18 mouse cellular contexts compared by ENCODE assay signal in the genomic region with DNA sequence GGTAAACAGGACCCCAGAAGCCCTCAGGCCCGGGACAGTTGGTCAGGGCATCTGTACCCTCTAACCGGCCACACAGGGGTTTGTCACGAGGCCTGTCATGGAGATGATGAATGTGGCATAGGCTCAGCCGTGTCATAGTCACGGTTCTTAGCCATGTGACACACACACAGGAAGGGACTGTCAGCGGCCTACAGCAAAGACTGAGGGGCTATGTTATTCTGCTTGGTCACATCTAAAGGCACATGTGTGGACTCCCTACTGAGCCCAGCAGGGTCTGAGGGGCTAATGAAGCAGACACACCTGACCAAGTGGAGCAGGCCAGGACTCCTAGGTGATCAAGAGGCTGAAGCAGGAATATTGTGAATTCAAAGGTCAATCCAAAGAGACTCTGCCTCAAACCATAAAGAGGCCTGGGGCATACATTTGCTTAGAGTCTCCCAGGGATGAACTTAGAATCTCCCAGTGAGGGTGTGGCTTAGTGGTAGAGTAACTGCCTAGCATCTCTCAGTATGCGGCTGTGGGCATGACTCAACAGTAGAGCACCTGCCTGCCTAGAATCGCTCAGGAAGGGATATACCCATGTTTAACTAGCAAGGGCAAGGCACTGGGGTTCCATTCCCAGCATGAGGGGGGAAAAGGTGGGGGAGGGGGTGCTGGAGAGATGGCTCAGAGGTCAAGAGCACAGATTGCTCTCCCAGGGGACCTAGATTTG. TPM values are rescaled to one million over a fixed set of nuclear protein-coding genes. Genes with fewer than 3 reads are reported as not detected.
A peak's percentile ranks its signal among the peaks of the same experiment; 100 is the strongest.
DNase-seq lines count a peak whose midpoint lies in the region; ATAC-seq and TF ChIP-seq lines count a peak whose summit lies in the region.
"Had no signal": no experiment of that assay in that cellular context is flagged by ENCODE, and none has a peak within 500 bp of the region (broad histone marks: within the 10 kb centered on the region; RNA-seq: fewer than 3 reads in every experiment).

No protein-coding gene starts in this region.

- intact Hi-C loops in left cerebral cortex, postnatal 25 days (cut with DNase I) = no loop called here
- intact Hi-C loops in heart, postnatal 25 days (cut with DNase I) = no loop called here

- 54% methylated on average over 8 of the region's 8 CpGs for WGBS in hindbrain, embryonic 11.5 days
- 49% methylated on average over 8 of the region's 8 CpGs for WGBS in hindbrain, embryonic 14.5 days
- 45% methylated on average over 8 of the region's 8 CpGs for WGBS in hindbrain, postnatal 0 days
- 78% methylated on average over 8 of the region's 8 CpGs for WGBS in forebrain, embryonic 11.5 days

- no peak overlapping the region for H3K4me3 ChIP-seq in hindbrain, embryonic 11.5 days (ENCODE audit: low read depth, low read length)
- H3K4me3 ChIP-seq in hindbrain, embryonic 14.5 days (replicated peaks; ENCODE audit: low read length) = no peak overlapping the region
- peak overlapping the region; percentile 51 to 73 (median 63) for H3K4me3 ChIP-seq in CH12.LX (replicated peaks in 1 of 3; ENCODE audit: low read depth in 2 of 3, low read length in 2 of 3, poor library complexity in 1 of 3)
- H3K4me3 ChIP-seq in hindbrain, postnatal 0 days (ENCODE audit: low read length) = no peak overlapping the region
- no peak overlapping the region for H3K4me3 ChIP-seq in forebrain, embryonic 11.5 days (ENCODE audit: low read depth, low read length)
- H3K4me3 ChIP-seq: forebrain, embryonic 10.5 days; gastrocnemius, adult 2 months; heart, embryonic 10.5 days; limb, embryonic 15.5 days had no signal

- no peaks in the 10 kb centered on the region for H3K9me3 ChIP-seq in hindbrain, embryonic 11.5 days (ENCODE audit: control insufficient read depth, low read length)
- H3K9me3 ChIP-seq in hindbrain, embryonic 14.5 days (ENCODE audit: control insufficient read depth, low read length) = no peaks in the 10 kb centered on the region
- H3K9me3 ChIP-seq in CH12.LX (replicated peaks; ENCODE audit: low read length) = no peaks in the 10 kb centered on the region
- H3K9me3 ChIP-seq in hindbrain, postnatal 0 days (ENCODE audit: low read length) = no peaks in the 10 kb centered on the region
- no peaks in the 10 kb centered on the region for H3K9me3 ChIP-seq in forebrain, embryonic 11.5 days (ENCODE audit: control insufficient read depth, low read length)
- H3K9me3 ChIP-seq: forebrain, embryonic 10.5 days; heart, embryonic 10.5 days; limb, embryonic 15.5 days had no signal

- TF ChIP-seq RAD21 in CH12.LX (IDR thresholded peaks at IDR 0.05; ENCODE audit: low read depth, low read length) = no peak

- DNase-seq in hindbrain, embryonic 11.5 days (ENCODE audit: low spot score) = peak; percentile 28
- DNase-seq in hindbrain, embryonic 14.5 days (ENCODE audit: low spot score) = no peak
- DNase-seq in 3134 (ENCODE audit: extremely low read depth, insufficient read length, low spot score) (peak; percentile 44), CH12.LX (ENCODE audit: extremely low read depth) (peak; percentile 85)
- DNase-seq in hindbrain, postnatal 0 days (ENCODE audit: low spot score) = no peak
- no peak for DNase-seq in left cerebral cortex, postnatal 25 days (ENCODE audit: low spot score in 2 of 2)
- no peak for DNase-seq in forebrain, embryonic 11.5 days (ENCODE audit: low spot score)
- no peak for DNase-seq in heart, postnatal 25 days (ENCODE audit: low spot score)
- DNase-seq: adrenal gland, postnatal 36 days; cerebellum, adult 2 months; gastrocnemius, adult 2 months; kidney, postnatal 4 days; right cerebral cortex, postnatal 4 days had no signal

- peak; percentile 45 for TF ChIP-seq POLR2A in CH12.LX (IDR thresholded peaks at IDR 0.05; ENCODE audit: low read depth, low read length)

- H3K4me1 ChIP-seq in hindbrain, embryonic 11.5 days (replicated peaks; ENCODE audit: control insufficient read depth, insufficient read depth, low read length) = no peaks in the 10 kb centered on the region
- no peaks in the 10 kb centered on the region for H3K4me1 ChIP-seq in hindbrain, embryonic 14.5 days (replicated peaks; ENCODE audit: control insufficient read depth, insufficient read depth, low read length)
- H3K4me1 ChIP-seq in CH12.LX (ENCODE audit: control insufficient read depth in 1 of 2, insufficient read depth in 2 of 2) = peaks cover 20 to 64% of the 10 kb centered on the region in 2 experiments
- no peaks in the 10 kb centered on the region for H3K4me1 ChIP-seq in hindbrain, postnatal 0 days (ENCODE audit: insufficient read depth, low read length)
- no peaks in the 10 kb centered on the region for H3K4me1 ChIP-seq in forebrain, embryonic 11.5 days (replicated peaks; ENCODE audit: control insufficient read depth, insufficient read depth, low read length)

- H3K36me3 ChIP-seq in hindbrain, embryonic 11.5 days (ENCODE audit: control insufficient read depth, insufficient read depth, low read length) = no peaks in the 10 kb centered on the region
- peaks cover 19% of the 10 kb centered on the region; the same call in 1 of the 2 replicates for H3K36me3 ChIP-seq in hindbrain, embryonic 14.5 days (replicated peaks; ENCODE audit: control insufficient read depth, insufficient read depth)
- H3K36me3 ChIP-seq in CH12.LX (replicated peaks in 1 of 2; ENCODE audit: control insufficient read depth in 1 of 2, insufficient read depth in 1 of 2, low read length in 1 of 2) = peaks cover 16 to 41% of the 10 kb centered on the region in 2 experiments
- no peaks in the 10 kb centered on the region for H3K36me3 ChIP-seq in hindbrain, postnatal 0 days (ENCODE audit: insufficient read depth, low read length)
- peaks cover 2% of the 10 kb centered on the region; the same call in 1 of the 2 replicates for H3K36me3 ChIP-seq in forebrain, embryonic 11.5 days (ENCODE audit: control insufficient read depth, insufficient read depth, low read length)
- H3K36me3 ChIP-seq: limb, embryonic 15.5 days had no signal

- peak; percentile 43 for TF ChIP-seq EP300 in CH12.LX (IDR thresholded peaks at IDR 0.05; ENCODE audit: low read length)

- H3K27ac ChIP-seq in hindbrain, embryonic 11.5 days (ENCODE audit: low read depth, low read length) = peak overlapping the region; percentile 42; the same call in 1 of the 2 replicates
- H3K27ac ChIP-seq in hindbrain, embryonic 14.5 days = no peak overlapping the region; the same call in 1 of the 2 replicates
- peak overlapping the region; percentile 99 for H3K27ac ChIP-seq in CH12.LX (ENCODE audit: insufficient read depth, low read depth)
- 0 out of 2 replicates have a peak overlapping the region, but pooled peaks have one; percentile 7 for H3K27ac ChIP-seq in hindbrain, postnatal 0 days
- H3K27ac ChIP-seq in forebrain, embryonic 11.5 days (ENCODE audit: low read depth, low read length) = no peak overlapping the region
- H3K27ac ChIP-seq: forebrain, embryonic 10.5 days; gastrocnemius, adult 2 months; heart, embryonic 10.5 days; limb, embryonic 15.5 days had no signal

- H3K4me2 ChIP-seq in hindbrain, embryonic 11.5 days (replicated peaks; ENCODE audit: low read depth, low read length) = no peak overlapping the region
- no peak overlapping the region for H3K4me2 ChIP-seq in hindbrain, embryonic 14.5 days (replicated peaks)
- peak overlapping the region; percentile 83 for H3K4me2 ChIP-seq in CH12.LX (ENCODE audit: insufficient read depth, low read depth, poor library complexity, severe bottlenecking)
- H3K4me2 ChIP-seq in hindbrain, postnatal 0 days (ENCODE audit: low read depth, low read length) = no peak overlapping the region
- H3K4me2 ChIP-seq in forebrain, embryonic 11.5 days (ENCODE audit: low read depth, low read length, severe bottlenecking) = no peak overlapping the region
- H3K4me2 ChIP-seq: limb, embryonic 15.5 days had no signal

- in situ Hi-C loops in CH12.LX (cut with MboI; ENCODE audit: low pct_ligation_motif_present, low pct_unique_long_range_greater_than_20kb, low sequenced_read_pairs) = loop anchor here (25.0 kb wide), 1 partner anchor 250 kb away; no protein-coding TSS in a partner anchor

- no peak for TF ChIP-seq CTCF in CH12.LX (conservative IDR thresholded peaks at IDR 0.05 in 1 of 2, IDR thresholded peaks at IDR 0.05 in 1 of 2; ENCODE audit: low read depth in 2 of 2, low read length in 2 of 2)
- no peak for TF ChIP-seq CTCF in hindbrain, postnatal 0 days (IDR thresholded peaks at IDR 0.05; ENCODE audit: low read depth)

- dilution Hi-C loops in CH12.LX (cut with MboI; ENCODE audit: extremely low pct_ligation_motif_present, extremely low pct_unique_long_range_greater_than_20kb, low sequenced_read_pairs) = no loop called here

- H3K79me2 ChIP-seq in CH12.LX (replicated peaks; ENCODE audit: control insufficient read depth, extremely low read depth, insufficient read depth, poor library complexity, severe bottlenecking) = peaks cover 46% of the 10 kb centered on the region

- no peaks in the 10 kb centered on the region for H3K27me3 ChIP-seq in hindbrain, embryonic 11.5 days (ENCODE audit: control insufficient read depth, insufficient read depth, low read length)
- no peaks in the 10 kb centered on the region for H3K27me3 ChIP-seq in hindbrain, embryonic 14.5 days (ENCODE audit: control insufficient read depth, insufficient read depth, low read length)
- no peaks in the 10 kb centered on the region for H3K27me3 ChIP-seq in CH12.LX (replicated peaks)
- no peaks in the 10 kb centered on the region for H3K27me3 ChIP-seq in hindbrain, postnatal 0 days (ENCODE audit: insufficient read depth, low read length)
- H3K27me3 ChIP-seq in forebrain, embryonic 11.5 days (ENCODE audit: control insufficient read depth, insufficient read depth, low read length) = no peaks in the 10 kb centered on the region
- H3K27me3 ChIP-seq: limb, embryonic 15.5 days had no signal

- ATAC-seq in hindbrain, embryonic 11.5 days (ENCODE audit: low FRiP score) = no peak
- no peak for ATAC-seq in hindbrain, embryonic 14.5 days (ENCODE audit: low FRiP score)
- ATAC-seq in hindbrain, postnatal 0 days = peak; percentile 46; the same call in 1 of the 2 replicates
- no peak for ATAC-seq in forebrain, embryonic 11.5 days (replicated peaks; ENCODE audit: low FRiP score)
- ATAC-seq: inflammation-experienced regulatory T-cells, adult 6 months had no signal

- H3K9ac ChIP-seq in hindbrain, embryonic 11.5 days (ENCODE audit: low read depth, low read length) = no peak overlapping the region
- H3K9ac ChIP-seq in hindbrain, embryonic 14.5 days = no peak overlapping the region
- H3K9ac ChIP-seq in CH12.LX (ENCODE audit: insufficient read depth, low read depth) = peak overlapping the region; percentile 74
- H3K9ac ChIP-seq in hindbrain, postnatal 0 days (replicated peaks; ENCODE audit: low read length) = no peak overlapping the region
- H3K9ac ChIP-seq in forebrain, embryonic 11.5 days (ENCODE audit: low read length) = no peak overlapping the region
- H3K9ac ChIP-seq: limb, embryonic 15.5 days had no signal

RNA-seq across cellular contexts. Expression of a gene that starts 2.9 kb away (rescaled TPM):
- 0.77 and 3.1 TPM in 2 replicates for polyA plus RNA-seq in hindbrain, embryonic 11.5 days (2014; fragmentation: Nextera tagmentation; extraction: Ambion mirVana)
- polyA plus RNA-seq in hindbrain, embryonic 14.5 days (2014; fragmentation: Nextera tagmentation; extraction: Ambion mirVana) = 1.1 and 1.5 TPM in 2 replicates
- 89.7 and 100 TPM in 2 replicates for total RNA-seq in CH12.LX (2012; rRNA removed)
- total RNA-seq in CH12.LX (2014; rRNA removed) = 121 and 130 TPM in 2 replicates
- polyA plus RNA-seq in CH12.LX (2012; ENCODE audit: insufficient read length, low read depth) = 108 and 112 TPM in 2 replicates
- 0.93 and 2.8 TPM in 2 replicates for total RNA-seq in hindbrain, postnatal 0 days (2014; rRNA removed)
- 1.6 and 4.8 TPM in 2 replicates for polyA plus RNA-seq in hindbrain, postnatal 0 days (2015; fragmentation: Nextera tagmentation; extraction: Ambion mirVana)
- 1 to 10 TPM; 1.5 to 4.2 TPM for total RNA-seq in left cerebral cortex, postnatal 25 days (2021)
- 2.2 and 3.8 TPM in 2 replicates for polyA plus RNA-seq in forebrain, embryonic 11.5 days (2014; fragmentation: Nextera tagmentation; extraction: Ambion mirVana)
- 1 to 10 TPM; 1.7 to 2.0 TPM for total RNA-seq in heart, postnatal 25 days (2021)

RNA-seq across cellular contexts. Expression of a gene that starts 27.3 kb away (rescaled TPM):
- 434 and 445 TPM in 2 replicates for polyA plus RNA-seq in hindbrain, embryonic 11.5 days (2014; fragmentation: Nextera tagmentation; extraction: Ambion mirVana)
- 329 and 343 TPM in 2 replicates for polyA plus RNA-seq in hindbrain, embryonic 14.5 days (2014; fragmentation: Nextera tagmentation; extraction: Ambion mirVana)
- total RNA-seq in CH12.LX (2012; rRNA removed) = 408 and 445 TPM in 2 replicates
- 432 and 470 TPM in 2 replicates for total RNA-seq in CH12.LX (2014; rRNA removed)
- 391 and 417 TPM in 2 replicates for polyA plus RNA-seq in CH12.LX (2012; ENCODE audit: insufficient read length, low read depth)
- total RNA-seq in hindbrain, postnatal 0 days (2014; rRNA removed) = 472 and 489 TPM in 2 replicates
- polyA plus RNA-seq in hindbrain, postnatal 0 days (2015; fragmentation: Nextera tagmentation; extraction: Ambion mirVana) = 298 and 304 TPM in 2 replicates
- 100 to 1,000 TPM; 334 to 352 TPM for total RNA-seq in left cerebral cortex, postnatal 25 days (2021)
- polyA plus RNA-seq in forebrain, embryonic 11.5 days (2014; fragmentation: Nextera tagmentation; extraction: Ambion mirVana) = 493 and 540 TPM in 2 replicates
- total RNA-seq in heart, postnatal 25 days (2021) = 100 to 1,000 TPM; 135 to 146 TPM

RNA-seq across cellular contexts. Expression of a gene that starts 30.8 kb away (rescaled TPM):
- polyA plus RNA-seq in hindbrain, embryonic 11.5 days (2014; fragmentation: Nextera tagmentation; extraction: Ambion mirVana) = 291 and 298 TPM in 2 replicates
- 174 and 178 TPM in 2 replicates for polyA plus RNA-seq in hindbrain, embryonic 14.5 days (2014; fragmentation: Nextera tagmentation; extraction: Ambion mirVana)
- total RNA-seq in CH12.LX (2012; rRNA removed) (223 and 237 TPM in 2 replicates), CH12.LX (2014; rRNA removed) (219 and 222 TPM in 2 replicates)
- polyA plus RNA-seq in CH12.LX (2012; ENCODE audit: insufficient read length, low read depth) = 267 and 283 TPM in 2 replicates
- total RNA-seq in hindbrain, postnatal 0 days (2014; rRNA removed) = 50.9 and 76.3 TPM in 2 replicates
- 164 and 168 TPM in 2 replicates for polyA plus RNA-seq in hindbrain, postnatal 0 days (2015; fragmentation: Nextera tagmentation; extraction: Ambion mirVana)
- total RNA-seq in left cerebral cortex, postnatal 25 days (2021) = 10 to 100 TPM; 56.1 to 61.2 TPM
- polyA plus RNA-seq in forebrain, embryonic 11.5 days (2014; fragmentation: Nextera tagmentation; extraction: Ambion mirVana) = 375 and 391 TPM in 2 replicates
- 10 to 100 TPM; 24.8 TPM for total RNA-seq in heart, postnatal 25 days (2021)

RNA-seq across cellular contexts. Expression of a gene that starts 52.0 kb away (rescaled TPM):
- polyA plus RNA-seq in hindbrain, embryonic 11.5 days (2014; fragmentation: Nextera tagmentation; extraction: Ambion mirVana) = not detected in 2 replicates
- polyA plus RNA-seq in hindbrain, embryonic 14.5 days (2014; fragmentation: Nextera tagmentation; extraction: Ambion mirVana) = 0.25 and 0.39 TPM in 2 replicates
- total RNA-seq in CH12.LX (2012; rRNA removed) (0.08 and 0.13 TPM in 2 replicates), CH12.LX (2014; rRNA removed) (0.13 TPM in 1 of 2 replicates, not detected in the other)
- 2.3 and 4.0 TPM in 2 replicates for polyA plus RNA-seq in CH12.LX (2012; ENCODE audit: insufficient read length, low read depth)
- not detected in 2 replicates for total RNA-seq in hindbrain, postnatal 0 days (2014; rRNA removed)
- 0.81 TPM in 2 replicates for polyA plus RNA-seq in hindbrain, postnatal 0 days (2015; fragmentation: Nextera tagmentation; extraction: Ambion mirVana)
- total RNA-seq in left cerebral cortex, postnatal 25 days (2021) = under 1 TPM; 0.16 to 0.23 TPM
- polyA plus RNA-seq in forebrain, embryonic 11.5 days (2014; fragmentation: Nextera tagmentation; extraction: Ambion mirVana) = not detected in 2 replicates
- total RNA-seq in heart, postnatal 25 days (2021) = not detected
- total RNA-seq: adrenal gland, postnatal 36 days; gastrocnemius, adult 2 months had no signal
- polyA plus RNA-seq: embryonic facial prominence, embryonic 11.5 days; forebrain, embryonic 10.5 days; heart, embryonic 10.5 days had no signal

RNA-seq across cellular contexts. Expression of a gene that starts 59.7 kb away (rescaled TPM):
- polyA plus RNA-seq in hindbrain, embryonic 11.5 days (2014; fragmentation: Nextera tagmentation; extraction: Ambion mirVana) = 7.4 and 8.0 TPM in 2 replicates
- polyA plus RNA-seq in hindbrain, embryonic 14.5 days (2014; fragmentation: Nextera tagmentation; extraction: Ambion mirVana) = 16.3 and 16.8 TPM in 2 replicates
- total RNA-seq in CH12.LX (2012; rRNA removed) = 6.5 and 8.7 TPM in 2 replicates
- total RNA-seq in CH12.LX (2014; rRNA removed) = 4.7 and 5.4 TPM in 2 replicates
- 15.7 and 16.7 TPM in 2 replicates for polyA plus RNA-seq in CH12.LX (2012; ENCODE audit: insufficient read length, low read depth)
- total RNA-seq in hindbrain, postnatal 0 days (2014; rRNA removed) = 133 and 150 TPM in 2 replicates
- 10.7 and 10.9 TPM in 2 replicates for polyA plus RNA-seq in hindbrain, postnatal 0 days (2015; fragmentation: Nextera tagmentation; extraction: Ambion mirVana)
- 100 to 1,000 TPM; 106 to 120 TPM for total RNA-seq in left cerebral cortex, postnatal 25 days (2021)
- 6.1 and 6.8 TPM in 2 replicates for polyA plus RNA-seq in forebrain, embryonic 11.5 days (2014; fragmentation: Nextera tagmentation; extraction: Ambion mirVana)
- total RNA-seq in heart, postnatal 25 days (2021) = 1 to 10 TPM; 6.9 to 7.9 TPM

Comparison
In these comparisons a context has a peak if more than half of its experiments do, and no peak if none do; other contexts are left out.
1. DNase-seq: peak in hindbrain, embryonic 11.5 days (single experiment), 3134 (single experiment) and CH12.LX (single experiment); none in hindbrain, embryonic 14.5 days (single experiment), hindbrain, postnatal 0 days (single experiment), left cerebral cortex, postnatal 25 days (0 of 2), forebrain, embryonic 11.5 days (single experiment) and heart, postnatal 25 days (single experiment).
2. H3K27ac ChIP-seq: peak in hindbrain, embryonic 11.5 days (single experiment), CH12.LX (single experiment) and hindbrain, postnatal 0 days (single experiment); none in hindbrain, embryonic 14.5 days (single experiment) and forebrain, embryonic 11.5 days (single experiment).
3. H3K4me3 ChIP-seq: peak in CH12.LX (3 of 3); none in hindbrain, embryonic 11.5 days (single experiment), hindbrain, embryonic 14.5 days (single experiment), hindbrain, postnatal 0 days (single experiment) and forebrain, embryonic 11.5 days (single experiment).
4. RNA of a gene that starts 2.9 kb away (polyA plus RNA-seq): 108 to 112 TPM in CH12.LX; 1.6 to 4.8 TPM in hindbrain, postnatal 0 days, 2.2 to 3.8 TPM in forebrain, embryonic 11.5 days, 0.77 to 3.1 TPM in hindbrain, embryonic 11.5 days and 1.1 to 1.5 TPM in hindbrain, embryonic 14.5 days; every median in the first group is over 10 times any median in the second.